Mouse (Mus musculus) CH12.LX (cell line): Measurements from ENCODE around the gene Glrp1. TPM values are rescaled to one million over a fixed set of nuclear protein-coding genes. Genes with fewer than 3 reads are reported as not detected.

Experiments used
- DNase-seq: peaks from one replicate; pipeline ENCODE4 v3.0.0-alpha.2; 2013; ENCODE audit errors: extremely low read depth
- H3K27ac ChIP-seq: 2 replicates; pipeline ENCODE4 v1.5.1; 2012; ENCODE audit warnings: low read depth, mild to moderate bottlenecking, control low read depth, moderate library complexity; ENCODE audit not compliant: insufficient read depth
- H3K27me3 ChIP-seq: replicated peaks from 2 replicates; pipeline ENCODE3; 2012; ENCODE audit warnings: inconsistent platforms
- H3K36me3 ChIP-seq, 2 experiments: replicated peaks in 1 of 2; 2 replicates each; pipeline versions ENCODE3 to v1.6.1; 2012; ENCODE audit warnings: inconsistent platforms in 1 of 2, low read length in 1 of 2, mild to moderate bottlenecking in 1 of 2, mixed read lengths in 1 of 2, moderate library complexity in 1 of 2; ENCODE audit not compliant: control insufficient read depth in 1 of 2, insufficient read depth in 1 of 2
- H3K4me1 ChIP-seq, 2 experiments: 2 replicates each; pipeline ENCODE4 v1.6.1; 2012; ENCODE audit warnings: inconsistent platforms in 1 of 2, moderate library complexity in 1 of 2; ENCODE audit not compliant: insufficient read depth in 2 of 2, control insufficient read depth in 1 of 2
- H3K4me2 ChIP-seq: 2 replicates; pipeline ENCODE4 v1.6.1; 2012; ENCODE audit warnings: low read depth, mild to moderate bottlenecking, control low read depth; ENCODE audit not compliant: poor library complexity, insufficient read depth, severe bottlenecking
- H3K4me3 ChIP-seq, 3 experiments: fragments of 150-350 bp in 1 of 3; sonication (generic) in 1 of 3; replicated peaks in 1 of 3; 2 replicates each; pipeline versions ENCODE3 to v1.5.1; 2011 to 2012; ENCODE audit warnings: low read depth in 2 of 3, low read length in 2 of 3, mild to moderate bottlenecking in 2 of 3, moderate library complexity in 2 of 3, control low read depth in 1 of 3, improper control_type of control experiment in 1 of 3, inconsistent platforms in 1 of 3, mixed read lengths in 1 of 3; ENCODE audit not compliant: poor library complexity in 1 of 3
- H3K79me2 ChIP-seq: replicated peaks from 2 replicates; pipeline ENCODE4 v1.6.1; 2012; ENCODE audit warnings: mild to moderate bottlenecking, moderate library complexity; ENCODE audit not compliant: control insufficient read depth, poor library complexity, insufficient read depth, severe bottlenecking; ENCODE audit errors: extremely low read depth
- H3K9ac ChIP-seq: 2 replicates; pipeline ENCODE4 v1.6.1; 2012; ENCODE audit warnings: low read depth, mild to moderate bottlenecking, control low read depth, moderate library complexity; ENCODE audit not compliant: insufficient read depth
- H3K9me3 ChIP-seq: replicated peaks from 2 replicates; pipeline ENCODE3; 2012; ENCODE audit warnings: low read length, inconsistent platforms, mixed read lengths
- BHLHE40 ChIP-seq: IDR thresholded peaks from 2 replicates; pipeline ENCODE4 v1.6.1; 2011; ENCODE audit warnings: mild to moderate bottlenecking, low read depth, low read length, improper control_type of control experiment
- CHD2 ChIP-seq: IDR thresholded peaks from 2 replicates; pipeline ENCODE4 v1.6.1; 2011; ENCODE audit warnings: low read length, improper control_type of control experiment
- CTCF ChIP-seq, 2 experiments: IDR thresholded peaks in 1 of 2; conservative IDR thresholded peaks in 1 of 2; 2 replicates each; pipeline ENCODE4 v1.5.1; 2011 to 2012; ENCODE audit warnings: low read depth in 2 of 2, low read length in 2 of 2, improper control_type of control experiment in 1 of 2, inconsistent platforms in 1 of 2, mild to moderate bottlenecking in 1 of 2, moderate library complexity in 1 of 2
- EP300 ChIP-seq: IDR thresholded peaks from 2 replicates; pipeline ENCODE4 v1.6.1; 2011; ENCODE audit warnings: low read length, improper control_type of control experiment
- ETS1 ChIP-seq: conservative IDR thresholded peaks from 2 replicates; pipeline ENCODE4 v1.6.1; 2012; ENCODE audit warnings: low read depth, mild to moderate bottlenecking, inconsistent platforms, low read length, improper control_type of control experiment, moderate library complexity
- NELFE ChIP-seq: IDR thresholded peaks from 2 replicates; pipeline ENCODE4 v1.6.1; 2011; ENCODE audit warnings: low read depth, low read length, improper control_type of control experiment
- RAD21 ChIP-seq: IDR thresholded peaks from 2 replicates; pipeline ENCODE4 v1.6.1; 2011; ENCODE audit warnings: low read depth, mild to moderate bottlenecking, low read length, improper control_type of control experiment, moderate library complexity
- RCOR1 ChIP-seq: conservative IDR thresholded peaks from 2 replicates; pipeline ENCODE4 v1.6.1; 2012; ENCODE audit warnings: low read depth, mild to moderate bottlenecking, inconsistent platforms, low read length, improper control_type of control experiment
- SIN3A ChIP-seq: IDR thresholded peaks from 2 replicates; pipeline ENCODE4 v1.6.1; 2012; ENCODE audit warnings: low read length, improper control_type of control experiment, inconsistent platforms
- SMC3 ChIP-seq: IDR thresholded peaks from 2 replicates; pipeline ENCODE4 v1.6.1; 2011; ENCODE audit warnings: low read depth, low read length, improper control_type of control experiment
- TCF12 ChIP-seq: IDR thresholded peaks from 2 replicates; pipeline ENCODE4 v1.6.1; 2014; ENCODE audit warnings: low read depth, mild to moderate bottlenecking, inconsistent platforms, low read length, improper control_type of control experiment
- UBTF ChIP-seq: IDR thresholded peaks from 2 replicates; pipeline ENCODE4 v1.6.1; 2012; ENCODE audit warnings: low read depth, mild to moderate bottlenecking, inconsistent platforms, low read length, improper control_type of control experiment, moderate library complexity
- USF1 ChIP-seq: IDR thresholded peaks from 2 replicates; pipeline ENCODE4 v1.6.1; 2014; ENCODE audit warnings: low read depth, mild to moderate bottlenecking, inconsistent platforms, low read length, improper control_type of control experiment
- ZC3H11A ChIP-seq: IDR thresholded peaks from 2 replicates; pipeline ENCODE4 v1.6.1; 2012; ENCODE audit warnings: low read depth, mild to moderate bottlenecking, inconsistent platforms, low read length, improper control_type of control experiment
- dilution Hi-C: fragments of 300-500 bp; cut with MboI; formaldehyde crosslinking; loops from 2 replicates; pipeline ENCODE4 v1.14.3; 2020; ENCODE audit warnings: low sequenced_read_pairs; ENCODE audit not compliant: extremely low pct_unique_long_range_greater_than_20kb, extremely low pct_ligation_motif_present
- in situ Hi-C: fragments of 300-500 bp; cut with MboI; formaldehyde crosslinking; loops from 3 replicates; pipeline ENCODE4 v1.14.3; 2019; ENCODE audit warnings: low sequenced_read_pairs, low pct_ligation_motif_present, low pct_unique_long_range_greater_than_20kb, mixed read lengths
- polyA plus RNA-seq: library from polyadenylated mRNA; unstranded; fragments of >175 nt; gene quantifications from 2 replicates; pipeline ENCODE4 v1.2.1, GENCODE M21; 2012; ENCODE audit warnings: low read depth; ENCODE audit not compliant: insufficient read length
- total RNA-seq, 2 experiments: library from RNA; depleted of rRNA; stranded (reverse); fragments of 300-350 nt in 1 of 2; fragments of >200 nt in 1 of 2; gene quantifications; 2 replicates each; pipeline ENCODE4 v1.2.3; 2012 to 2014

Glrp1 gene
- total and polyA plus RNA-seq, 3 experiments, result 6.3 to 11.7 (median 9.3) TPM

GRCm38 (mm10) chr1:88466325-88467064 lies 43.4 kb downstream of the Glrp1 start:
- DNase-seq, result no peak
- H3K9me3 ChIP-seq, result peaks cover 48% of the 10 kb centered on the region
- H3K4me3 ChIP-seq, result no peak overlapping the region
- no peak overlapping the region for H3K27ac ChIP-seq
- no peaks in the 10 kb centered on the region for H3K79me2 ChIP-seq
- H3K36me3 ChIP-seq, result no peaks in the 10 kb centered on the region
- H3K27me3 ChIP-seq, result no peaks in the 10 kb centered on the region
- in situ Hi-C loops, result no loop called here
- peaks cover 0 to 2% of the 10 kb centered on the region in 2 experiments; a peak in 1 of 4 replicates for H3K4me1 ChIP-seq
- TF ChIP-seq UBTF (no peak), USF1 (no peak), EP300 (no peak), CHD2 (no peak), RCOR1 (no peak), TCF12 (no peak), SIN3A (no peak), NELFE (no peak)
- TF ChIP-seq, all 38 proteins: peak for 0
- H3K9ac ChIP-seq, result no peak overlapping the region
- H3K4me2 ChIP-seq, result no peak overlapping the region
- dilution Hi-C loops, result no loop called here

GRCm38 (mm10) chr1:88465722-88466121 lies 44.1 kb downstream of the Glrp1 start:
- dilution Hi-C loops, result no loop called here
- Histone ChIP-seq H3K9me3 (peaks cover 47% of the 10 kb centered on the region), H3K79me2 (no peaks in the 10 kb centered on the region), H3K27ac (no peak overlapping the region), H3K4me1 (peaks cover 0 to 2% of the 10 kb centered on the region in 2 experiments; a peak in 1 of 4 replicates), H3K9ac (no peak overlapping the region), H3K27me3 (no peaks in the 10 kb centered on the region), H3K4me3 (no peak overlapping the region), H3K36me3 (no peaks in the 10 kb centered on the region), H3K4me2 (no peak overlapping the region)
- DNase-seq, result no peak
- in situ Hi-C loops, result no loop called here
- peak; percentile 16; the same call in 1 of the 2 replicates for TF ChIP-seq ZC3H11A
- TF ChIP-seq ETS1, result no peak
- peak; percentile 67 for TF ChIP-seq RAD21
- no peak for TF ChIP-seq BHLHE40
- TF ChIP-seq SMC3, result peak; percentile 65
- TF ChIP-seq CTCF (conservative IDR thresholded peaks at IDR 0.05 in 1 of 2, IDR thresholded peaks at IDR 0.05 in 1 of 2; ENCODE audit: low read depth in 2 of 2, low read length in 2 of 2), result peak in 1 of 2 experiments; percentile 66; a peak in 2 of 4 replicates
